Mouse (Mus musculus) lung, postnatal 4 days (tissue): ENCODE measurements around the gene Meaf6.
A peak's percentile ranks its signal among the peaks of the same experiment; 100 is the strongest.

ENCODE experiments used
- DNase-seq, 2 experiments: peaks; one replicate each; pipeline ENCODE4 v3.0.0; 2021

The Meaf6 gene

GRCm38 (mm10) chr4:125116090-125116861 is 31.3 kb downstream of the Meaf6 start:
- DNase-seq, result peak; percentile 76 to 82

GRCm38 (mm10) chr4:125116929-125117328 is 32.0 kb downstream of the Meaf6 start:
- DNase-seq, result no peak

GRCm38 (mm10) chr4:125117902-125118320 is 33.0 kb downstream of the Meaf6 start:
- DNase-seq, result peak; percentile 50

- DNase-seq, result no peak
These were observed 34.1 kb downstream of the Meaf6 start for GRCm38 (mm10) chr4:125119070-125119469.

GRCm38 (mm10) chr4:125119721-125120120 is 34.8 kb downstream of the Meaf6 start:
- DNase-seq, result no peak

- peak; percentile 63 to 75 for DNase-seq
These were observed 37.7 kb downstream of the Meaf6 start for GRCm38 (mm10) chr4:125122431-125123278.

- no peak for DNase-seq
These were observed 38.3 kb downstream of the Meaf6 start for GRCm38 (mm10) chr4:125123279-125123671.

GRCm38 (mm10) chr4:125124424-125125209 is 39.7 kb downstream of the Meaf6 start:
- DNase-seq, result peak; percentile 46 to 59

GRCm38 (mm10) chr4:125125361-125125921 is 40.5 kb downstream of the Meaf6 start:
- no peak for DNase-seq

- DNase-seq, result no peak
These were observed 41.3 kb downstream of the Meaf6 start for GRCm38 (mm10) chr4:125126186-125126585.

- no peak for DNase-seq
These were observed 41.8 kb downstream of the Meaf6 start for GRCm38 (mm10) chr4:125126761-125127160.

- peak; percentile 92 to 96 for DNase-seq
These were observed 42.6 kb downstream of the Meaf6 start, which contains the start of gene Zc3h12a for GRCm38 (mm10) chr4:125127305-125128084. Gene Zc3h12a (minus strand): TSS chr4:125127840.

- peak; percentile 33 to 56 for DNase-seq
These were observed 46.6 kb downstream of the Meaf6 start for GRCm38 (mm10) chr4:125131493-125131892.

- peak in 1 of 2 experiments; percentile 78 for DNase-seq
These were observed 47.5 kb downstream of the Meaf6 start for GRCm38 (mm10) chr4:125132394-125132793.

- no peak for DNase-seq
These were observed 49.3 kb downstream of the Meaf6 start for GRCm38 (mm10) chr4:125134192-125134591.

GRCm38 (mm10) chr4:125134631-125135030 is 49.7 kb downstream of the Meaf6 start:
- no peak for DNase-seq

GRCm38 (mm10) chr4:125135076-125135855 is 50.3 kb downstream of the Meaf6 start:
- no peak for DNase-seq

- DNase-seq, result no peak
These were observed 51.5 kb downstream of the Meaf6 start for GRCm38 (mm10) chr4:125136303-125136888.

GRCm38 (mm10) chr4:125138321-125138720 is 53.4 kb downstream of the Meaf6 start:
- no peak for DNase-seq

GRCm38 (mm10) chr4:125144211-125144610 is 59.3 kb downstream of the Meaf6 start:
- no peak for DNase-seq
